Comparison of ENCODE assay signal across 21 mouse cellular contexts in genomic region chr2:18687671-18688170, GRCm38 (mm10). TPM values are rescaled to one million over a fixed set of nuclear protein-coding genes. Genes with fewer than 3 reads are reported as not detected.
DNase-seq lines count a peak whose midpoint lies in the region; ATAC-seq and TF ChIP-seq lines count a peak whose summit lies in the region.
"Had no signal": no experiment of that assay in that cellular context is flagged by ENCODE, and none has a peak within 500 bp of the region (broad histone marks: within the 10 kb centered on the region; RNA-seq: fewer than 3 reads in every experiment).

No protein-coding gene starts in this region.

- H3K27me3 ChIP-seq in lung, embryonic 16.5 days (ENCODE audit: control insufficient read depth, insufficient read depth, low read depth, low read length) = peaks cover 43% of the 10 kb centered on the region
- H3K27me3 ChIP-seq in lung, postnatal 0 days (replicated peaks; ENCODE audit: insufficient read depth, low read length) = peaks cover 45% of the 10 kb centered on the region
- peaks cover 70% of the 10 kb centered on the region for H3K27me3 ChIP-seq in forebrain, embryonic 11.5 days (ENCODE audit: control insufficient read depth, insufficient read depth, low read length)
- H3K27me3 ChIP-seq: Patski had no signal

- no peak overlapping the region for H3K9ac ChIP-seq in lung, embryonic 16.5 days (ENCODE audit: low read length)
- H3K9ac ChIP-seq in lung, postnatal 0 days (replicated peaks; ENCODE audit: low read depth) = no peak overlapping the region
- no peak overlapping the region for H3K9ac ChIP-seq in forebrain, embryonic 11.5 days (ENCODE audit: low read length)
- H3K9ac ChIP-seq: embryonic facial prominence, embryonic 15.5 days; forebrain, embryonic 15.5 days; hindbrain, embryonic 13.5 days had no signal

- no peak for TF ChIP-seq EP300 in lung, postnatal 0 days (IDR thresholded peaks at IDR 0.05)

- no peak overlapping the region for H3K4me3 ChIP-seq in lung, embryonic 16.5 days (ENCODE audit: low read length)
- H3K4me3 ChIP-seq in lung, postnatal 0 days (ENCODE audit: low read depth, low read length) = no peak overlapping the region
- H3K4me3 ChIP-seq in forebrain, embryonic 11.5 days (ENCODE audit: low read depth, low read length) = no peak overlapping the region
- H3K4me3 ChIP-seq: erythroblast, embryonic 14.5 days had no signal

- peaks cover 3% of the 10 kb centered on the region; the same call in 1 of the 2 replicates for H3K36me3 ChIP-seq in lung, embryonic 16.5 days (ENCODE audit: control insufficient read depth, insufficient read depth, low read length)
- no peaks in the 10 kb centered on the region; the same call in 1 of the 2 replicates for H3K36me3 ChIP-seq in lung, postnatal 0 days (ENCODE audit: insufficient read depth, low read length)
- no peaks in the 10 kb centered on the region for H3K36me3 ChIP-seq in forebrain, embryonic 11.5 days (ENCODE audit: control insufficient read depth, insufficient read depth, low read length)

- 0 out of 2 replicates have a peak overlapping the region, but pooled peaks have one; percentile 3 for H3K4me2 ChIP-seq in lung, embryonic 16.5 days (ENCODE audit: low read depth, low read length)
- no peak overlapping the region for H3K4me2 ChIP-seq in lung, postnatal 0 days (replicated peaks; ENCODE audit: low read depth, low read length)
- no peak overlapping the region for H3K4me2 ChIP-seq in forebrain, embryonic 11.5 days (ENCODE audit: low read depth, low read length, severe bottlenecking)

- no peak for DNase-seq in lung, postnatal 0 days (ENCODE audit: low spot score)
- peak; percentile 35 for DNase-seq in CD4-positive helper T cell, adult 2 months (ENCODE audit: low read depth, low spot score)
- no peak for DNase-seq in forebrain, embryonic 11.5 days (ENCODE audit: low spot score)
- no peak for DNase-seq in heart, adult 9 months (ENCODE audit: low spot score in 2 of 2)
- DNase-seq: adrenal gland, postnatal 14 days; cerebellum, adult 18-20 months; cerebellum, adult 9-11 months; cerebellum, postnatal 36 days; embryo, embryonic 11 days; heart, postnatal 4 days had no signal

- 7% methylated on average over 9 of the region's 9 CpGs for WGBS in lung, embryonic 16.5 days
- 11% methylated on average over 9 of the region's 9 CpGs for WGBS in lung, postnatal 0 days
- 3% methylated on average over 9 of the region's 9 CpGs for WGBS in forebrain, embryonic 11.5 days

- peaks cover 16% of the 10 kb centered on the region for H3K4me1 ChIP-seq in lung, embryonic 16.5 days (replicated peaks; ENCODE audit: control insufficient read depth, insufficient read depth, low read length)
- H3K4me1 ChIP-seq in lung, postnatal 0 days (ENCODE audit: insufficient read depth, low read depth, low read length) = peaks cover 17% of the 10 kb centered on the region
- H3K4me1 ChIP-seq in forebrain, embryonic 11.5 days (replicated peaks; ENCODE audit: control insufficient read depth, insufficient read depth, low read length) = peaks cover 14% of the 10 kb centered on the region

- no peak for ATAC-seq in lung, embryonic 16.5 days (ENCODE audit: low read depth)
- ATAC-seq in lung, postnatal 0 days = no peak
- ATAC-seq in CD4-positive, CD25-positive, alpha-beta regulatory T cell, adult 4 months = peak; percentile 18
- peak; percentile 37 for ATAC-seq in inflammation-experienced regulatory T-cells, adult 6 months
- ATAC-seq in forebrain, embryonic 11.5 days (replicated peaks; ENCODE audit: low FRiP score) = no peak
- ATAC-seq: activated CD4-positive, CD25-positive, alpha-beta regulatory T cell, adult 4 months; forebrain, embryonic 15.5 days; intestine, postnatal 0 days; Patski had no signal

- TF ChIP-seq CTCF in lung, postnatal 0 days (IDR thresholded peaks at IDR 0.05) = no peak

- no peak overlapping the region for H3K27ac ChIP-seq in lung, embryonic 16.5 days (ENCODE audit: low read length)
- H3K27ac ChIP-seq in lung, postnatal 0 days (ENCODE audit: low read length) = no peak overlapping the region
- H3K27ac ChIP-seq in forebrain, embryonic 11.5 days (ENCODE audit: low read depth, low read length) = no peak overlapping the region
- H3K27ac ChIP-seq: embryonic facial prominence, embryonic 15.5 days; forebrain, embryonic 15.5 days; hindbrain, embryonic 13.5 days had no signal

- 0 out of 2 replicates have a peak, but pooled peaks cover 4% of the 10 kb centered on the region for H3K9me3 ChIP-seq in lung, embryonic 16.5 days (ENCODE audit: control insufficient read depth, low read length)
- no peaks in the 10 kb centered on the region for H3K9me3 ChIP-seq in lung, postnatal 0 days (ENCODE audit: low read length)
- no peaks in the 10 kb centered on the region for H3K9me3 ChIP-seq in forebrain, embryonic 11.5 days (ENCODE audit: control insufficient read depth, low read length)
- H3K9me3 ChIP-seq: embryonic facial prominence, embryonic 15.5 days; forebrain, embryonic 10.5 days; forebrain, embryonic 15.5 days; hindbrain, embryonic 13.5 days had no signal

RNA-seq across cellular contexts. Expression of gene Spag6, which starts 6.1 kb away (rescaled TPM):
- 0.15 TPM in 1 of 2 replicates, not detected in the other for polyA plus RNA-seq in lung, embryonic 16.5 days (2015; fragmentation: Nextera tagmentation; extraction: Ambion mirVana)
- 0.07 and 0.42 TPM in 2 replicates for polyA plus RNA-seq in lung, postnatal 0 days (2015; fragmentation: Nextera tagmentation; extraction: Ambion mirVana)
- polyA plus RNA-seq in CD4-positive, CD25-positive, alpha-beta regulatory T cell, adult 4 months (2017; shearing (Covaris generic)) = not detected
- polyA plus RNA-seq in inflammation-experienced regulatory T-cells, adult 6 months (2017; shearing (Covaris generic)) = not detected
- 0.21 and 0.44 TPM in 2 replicates for polyA plus RNA-seq in forebrain, embryonic 11.5 days (2014; fragmentation: Nextera tagmentation; extraction: Ambion mirVana)
- polyA plus RNA-seq: activated CD4-positive, CD25-positive, alpha-beta regulatory T cell, adult 4 months; embryonic facial prominence, embryonic 15.5 days; erythroblast, embryonic 14.5 days; forebrain, embryonic 10.5 days; forebrain, embryonic 15.5 days; intestine, postnatal 0 days had no signal

RNA-seq across cellular contexts. Expression of gene Bmi1, which starts 10.9 kb away (rescaled TPM):
- 20.8 TPM in 2 replicates for polyA plus RNA-seq in lung, embryonic 16.5 days (2015; fragmentation: Nextera tagmentation; extraction: Ambion mirVana)
- 13.2 and 15.2 TPM in 2 replicates for polyA plus RNA-seq in lung, postnatal 0 days (2015; fragmentation: Nextera tagmentation; extraction: Ambion mirVana)
- 10 to 100 TPM; 10.6 to 14.4 TPM for polyA plus RNA-seq in CD4-positive, CD25-positive, alpha-beta regulatory T cell, adult 4 months (2017; shearing (Covaris generic))
- polyA plus RNA-seq in inflammation-experienced regulatory T-cells, adult 6 months (2017; shearing (Covaris generic)) = 10 to 100 TPM; 10.3 to 18.0 (median 13.0) TPM
- 44.4 and 47.5 TPM in 2 replicates for polyA plus RNA-seq in forebrain, embryonic 11.5 days (2014; fragmentation: Nextera tagmentation; extraction: Ambion mirVana)

RNA-seq across cellular contexts. Expression of gene Commd3, which starts 15.5 kb away (rescaled TPM):
- polyA plus RNA-seq in lung, embryonic 16.5 days (2015; fragmentation: Nextera tagmentation; extraction: Ambion mirVana) = 201 and 219 TPM in 2 replicates
- polyA plus RNA-seq in lung, postnatal 0 days (2015; fragmentation: Nextera tagmentation; extraction: Ambion mirVana) = 175 and 184 TPM in 2 replicates
- 100 to 1,000 TPM; 207 to 209 TPM for polyA plus RNA-seq in CD4-positive, CD25-positive, alpha-beta regulatory T cell, adult 4 months (2017; shearing (Covaris generic))
- polyA plus RNA-seq in inflammation-experienced regulatory T-cells, adult 6 months (2017; shearing (Covaris generic)) = 100 to 1,000 TPM; 214 to 252 (median 247) TPM
- 123 and 134 TPM in 2 replicates for polyA plus RNA-seq in forebrain, embryonic 11.5 days (2014; fragmentation: Nextera tagmentation; extraction: Ambion mirVana)

Comparison
In these comparisons a context has a peak if more than half of its experiments do, and no peak if none do; other contexts are left out.
1. ATAC-seq: peak in CD4-positive, CD25-positive, alpha-beta regulatory T cell, adult 4 months (single experiment) and inflammation-experienced regulatory T-cells, adult 6 months (single experiment); none in lung, embryonic 16.5 days (single experiment), lung, postnatal 0 days (single experiment) and forebrain, embryonic 11.5 days (single experiment).